Mouse (Mus musculus) CD4-positive naive resting alpha-beta T cell, adult 57 days (primary cell): ENCODE results near the gene Psg17. TPM values are rescaled to one million over a fixed set of nuclear protein-coding genes. Genes with fewer than 3 reads are reported as not detected.

Experiments
- total RNA-seq: library from RNA; stranded (reverse); gene quantifications from one replicate; pipeline ENCODE4 v1.2.4, GENCODE M21; 2023

The Psg17 gene
- not detected for total RNA-seq

DNA sequence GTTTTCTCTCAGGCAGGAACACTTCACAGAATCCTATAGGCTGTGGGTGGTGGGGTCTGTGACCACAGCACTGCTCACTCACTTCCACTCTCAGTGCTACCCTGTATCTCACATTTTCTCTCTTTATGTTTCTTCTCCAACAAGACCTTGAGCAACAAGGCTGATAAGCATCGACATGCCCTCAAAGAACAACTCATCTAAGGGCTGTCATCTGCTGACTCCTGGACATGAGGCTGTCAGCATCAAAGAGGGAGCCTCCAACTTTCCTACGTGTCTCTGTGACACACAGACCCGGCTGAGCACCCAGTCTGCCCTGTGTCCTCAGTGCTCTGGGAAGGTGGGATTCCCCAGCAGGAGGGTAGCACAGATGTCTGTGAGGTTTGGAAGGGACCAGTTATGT is at the start of gene Psg17:
Psg17 (minus strand) TSS at position 101 of the 400 bp plus-strand sequence.

DNA sequence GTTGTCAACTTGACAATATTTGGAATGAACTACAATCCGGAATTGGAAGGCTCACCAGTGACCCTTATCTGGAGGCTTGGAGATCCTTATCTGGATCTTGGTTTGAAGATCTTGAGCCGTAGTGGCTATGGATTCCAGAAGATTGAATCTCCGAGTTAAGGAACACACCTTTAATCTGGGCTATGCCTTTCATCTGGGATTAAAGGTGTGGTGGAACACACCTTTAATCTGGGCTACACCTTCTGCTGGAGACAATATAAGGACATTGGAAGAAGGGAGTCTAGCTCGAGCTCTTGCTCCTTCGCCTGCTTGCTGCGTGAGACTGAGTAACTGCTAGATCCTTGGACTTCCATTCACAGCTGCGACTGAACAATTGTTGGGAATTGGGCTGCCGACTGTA is 49.6 kb upstream of the Psg17 start, which contains the start of gene Pglyrp1:
Pglyrp1 (plus strand) TSS at position 301 of the 400 bp plus-strand sequence.

DNA sequence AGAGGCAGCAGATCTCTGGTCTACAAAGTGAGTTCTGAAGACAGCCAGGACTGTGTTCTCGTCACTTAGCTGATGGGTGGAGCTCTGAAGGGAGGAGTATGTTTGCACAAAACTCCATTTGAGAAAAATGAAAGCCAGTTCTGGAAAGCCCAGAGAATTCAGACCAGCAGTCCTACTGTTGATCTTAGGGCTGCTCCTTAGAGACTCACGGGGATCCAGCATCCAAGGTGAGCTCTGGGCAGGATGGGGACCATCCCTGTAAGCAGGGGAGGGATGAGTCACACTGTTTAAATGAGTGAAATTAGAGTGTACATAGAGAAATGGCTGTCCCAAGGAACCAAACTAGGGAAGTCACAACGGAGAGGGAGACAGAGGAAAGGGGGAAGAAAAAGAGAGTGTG is 18.5 kb upstream of the Psg17 start, which contains the start of gene Mill2:
Mill2 (plus strand) TSS at position 102 of the 400 bp plus-strand sequence.

DNA sequence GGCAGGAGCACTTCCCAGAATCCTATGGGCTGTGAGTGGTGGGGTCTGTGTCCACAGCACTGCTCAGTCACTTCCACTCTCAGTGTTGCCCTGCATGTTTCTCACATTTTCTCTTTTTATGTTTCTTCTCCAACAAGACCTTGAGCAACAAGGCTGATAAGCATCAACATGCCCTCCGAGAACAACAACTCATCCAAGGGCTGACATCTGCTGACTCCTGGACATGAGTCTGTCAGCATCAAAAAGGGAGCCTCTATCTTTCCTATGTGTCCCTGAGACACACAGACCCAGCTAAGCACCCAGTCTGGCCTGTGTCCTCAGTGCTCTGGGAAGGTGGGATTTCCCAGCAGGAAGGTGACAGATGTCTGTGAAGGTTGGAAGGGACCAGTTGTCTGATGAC is 23.0 kb downstream of the Psg17 start, which contains the start of gene Psg19:
Psg19 (minus strand) TSS at position 101 of the 400 bp plus-strand sequence.

Other genes with a start within 250 kb of the Psg17 start
- gene Psg23, start 205.1 kb downstream of the Psg17 start, total RNA-seq = 0.35 TPM
- gene Psg21, start 164.9 kb downstream of the Psg17 start, total RNA-seq = not detected
- gene Psg20, start 135.4 kb downstream of the Psg17 start, total RNA-seq = not detected
- not detected for gene Psg22, start 103.5 kb downstream of the Psg17 start, total RNA-seq
- not detected for gene Psg19, start 23.1 kb downstream of the Psg17 start, total RNA-seq
- 0.21 TPM for gene Mill2, start 18.4 kb upstream of the Psg17 start, total RNA-seq
- 14.8 TPM for gene Pglyrp1, start 49.7 kb upstream of the Psg17 start, total RNA-seq
- 24.9 TPM for gene Ccdc61, start 88.8 kb upstream of the Psg17 start, total RNA-seq
- not detected for gene Nova2, start 104.3 kb upstream of the Psg17 start, total RNA-seq
- not detected for gene Nanos2, start 165.8 kb upstream of the Psg17 start, total RNA-seq
- gene Mypop, start 169.6 kb upstream of the Psg17 start, total RNA-seq = 1.2 TPM
- gene Irf2bp1, start 182.4 kb upstream of the Psg17 start, total RNA-seq = 30.5 TPM
- gene Foxa3, start 201.9 kb upstream of the Psg17 start, total RNA-seq = not detected
- 102 TPM for gene Sympk, start 202.8 kb upstream of the Psg17 start, total RNA-seq
- gene Rsph6a, start 233.1 kb upstream of the Psg17 start, total RNA-seq = 0.35 TPM